Mouse (Mus musculus): ENCODE results near the gene Olfr1020.

Gene Olfr1020

DNA sequence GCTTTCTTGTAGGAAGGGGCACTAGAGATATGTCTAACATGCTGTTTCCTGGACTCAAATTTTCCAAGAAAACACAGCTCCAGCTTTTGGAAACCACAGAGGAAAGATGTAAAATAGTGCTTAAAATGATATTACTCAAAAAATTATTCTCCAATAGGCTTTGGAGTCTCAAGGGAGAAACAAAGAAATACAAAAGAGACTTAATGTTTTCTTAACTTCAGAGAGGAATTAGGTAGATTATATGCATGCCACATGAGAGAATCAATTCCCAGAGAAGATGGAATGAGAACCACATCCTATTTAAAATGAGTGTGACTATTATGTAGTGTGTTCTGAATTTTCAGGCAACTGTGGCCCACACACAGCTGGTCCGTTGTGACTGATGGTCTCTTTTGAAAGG, at the start of gene Olfr1020:
TSS of gene Olfr1020 (plus strand) at position 301 of the 400 bp plus-strand sequence.
- DNase-seq, result no peak

DNA sequence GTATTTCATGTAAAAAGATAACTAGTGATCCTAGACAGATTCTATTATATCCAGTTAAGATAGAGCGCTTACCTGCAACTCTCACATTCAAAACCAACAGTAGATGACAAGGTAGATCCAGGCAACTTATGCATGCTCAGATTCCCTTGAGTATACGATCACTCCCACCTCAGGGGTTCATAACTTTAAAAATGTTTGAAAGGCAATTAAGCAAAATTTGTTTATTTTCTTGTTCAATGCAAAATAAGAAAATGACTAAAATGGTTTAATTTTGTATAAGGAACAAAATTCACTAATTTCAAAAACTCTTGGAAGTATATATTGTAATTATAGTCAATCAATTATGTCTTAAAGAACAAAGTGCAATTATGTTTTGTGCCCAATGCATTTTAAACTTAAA, 44.4 kb upstream of the Olfr1020 start, which contains the start of gene Olfr1016:
TSS of gene Olfr1016 (minus strand) at position 101 of the 400 bp plus-strand sequence.
- no peak for DNase-seq

DNA sequence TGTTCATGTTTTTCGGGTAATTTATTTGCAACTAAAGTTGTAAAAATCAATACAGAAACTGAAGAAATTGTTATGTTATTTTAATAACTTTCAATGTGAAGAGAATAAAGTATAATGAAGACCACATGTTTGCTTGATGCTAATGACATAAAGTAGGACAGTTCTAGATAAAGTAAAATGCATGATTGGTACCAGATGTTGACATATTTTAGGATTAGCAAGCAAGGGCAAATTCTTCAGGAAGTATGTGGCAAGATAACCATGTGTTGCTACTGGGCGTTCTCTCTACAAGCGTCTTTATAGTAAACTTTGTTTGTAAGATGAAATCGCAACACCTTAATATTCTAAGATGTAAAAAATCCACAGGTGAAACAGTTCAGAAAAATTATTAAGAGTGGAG, 42.3 kb upstream of the Olfr1020 start:
- DNase-seq, result no peak

DNA sequence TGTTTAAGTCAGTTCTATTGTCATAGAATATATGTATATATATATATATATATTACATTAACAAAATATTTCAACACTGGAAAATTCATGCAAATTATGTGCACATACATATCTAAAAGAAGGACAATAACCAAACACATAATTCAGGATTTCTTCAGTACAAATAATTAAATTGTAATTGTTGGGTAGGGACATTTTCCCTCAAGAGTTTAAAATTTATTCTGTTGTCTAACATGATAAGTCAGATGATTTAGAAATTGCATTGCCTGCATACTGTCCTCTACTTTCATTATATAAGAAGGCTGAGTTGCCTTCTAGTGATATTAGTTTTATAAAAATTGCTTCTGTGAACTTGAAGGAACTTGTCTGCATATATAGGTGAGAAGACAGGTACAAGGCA, 28.7 kb upstream of the Olfr1020 start, which contains the start of gene Olfr1018:
TSS of gene Olfr1018 (plus strand) at position 301 of the 400 bp plus-strand sequence.
- no peak for DNase-seq

DNA sequence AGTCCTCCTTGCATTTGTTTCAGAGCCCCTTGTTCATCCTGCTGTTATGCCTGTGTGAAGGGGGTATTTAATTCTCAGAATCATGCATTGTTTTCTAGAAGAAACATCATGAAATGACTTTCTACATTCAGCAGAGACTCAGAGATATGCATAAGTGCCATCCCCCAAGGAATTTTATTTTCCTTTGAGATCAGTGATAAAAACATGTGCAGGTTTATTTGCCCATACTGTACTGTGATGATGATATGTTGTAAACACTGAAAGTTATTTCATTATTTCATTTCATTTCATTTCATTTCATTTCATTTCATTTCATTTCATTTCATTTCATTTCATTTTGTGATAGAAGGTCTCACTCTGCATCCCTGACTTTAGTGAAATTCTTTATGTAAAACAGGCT, 1.4 kb upstream of the Olfr1020 start, which contains the start of gene Olfr1019:
TSS of gene Olfr1019 (minus strand) at position 101 of the 400 bp plus-strand sequence.
- no peak for DNase-seq

DNA sequence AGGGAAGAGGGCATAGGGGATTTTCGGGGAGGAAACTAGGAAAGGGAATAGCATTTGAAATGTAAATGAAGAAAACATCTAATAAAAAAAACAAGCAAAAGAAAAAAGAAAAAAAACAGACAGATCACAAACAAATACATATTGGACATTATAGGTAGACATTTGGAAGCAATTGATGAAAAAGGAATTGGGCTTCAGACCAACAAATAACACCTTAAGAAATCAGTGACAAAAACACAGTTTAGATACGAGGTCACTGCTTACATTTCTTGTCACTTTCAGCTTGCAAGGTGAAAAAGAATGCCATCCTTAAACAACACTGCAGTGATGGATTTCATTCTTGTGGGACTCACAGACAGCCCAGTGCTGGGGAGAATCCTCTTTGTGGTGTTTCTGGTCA, 21.5 kb downstream of the Olfr1020 start, which contains the start of gene Olfr1022:
TSS of gene Olfr1022 (plus strand) at position 301 of the 400 bp plus-strand sequence.
- no peak for DNase-seq

DNA sequence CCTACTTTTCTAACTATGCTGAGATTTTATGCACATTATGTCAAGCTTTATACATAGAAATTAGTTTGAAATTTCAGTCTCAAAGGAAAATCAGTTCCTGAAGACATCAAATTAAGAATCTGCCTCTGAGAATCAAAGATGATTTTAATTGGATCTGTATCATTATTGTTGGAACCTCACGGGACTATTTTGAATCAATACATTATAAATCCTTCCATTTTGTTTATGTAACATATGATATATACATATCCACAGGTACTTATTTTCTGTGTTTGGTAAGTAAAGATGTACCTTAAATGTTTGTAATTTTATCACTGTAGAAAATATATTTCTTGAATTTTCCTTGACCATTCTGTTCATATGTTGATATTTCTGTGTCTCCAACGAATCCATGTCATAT, 38.5 kb downstream of the Olfr1020 start, which contains the start of gene Olfr1023:
TSS of gene Olfr1023 (plus strand) at position 301 of the 400 bp plus-strand sequence.
- no peak for DNase-seq

Measured in thymus, postnatal 36 days (tissue).